Mouse (Mus musculus) spleen, postnatal 36 days (tissue): ENCODE data around the gene Nppc.

Experiments
- DNase-seq, 2 experiments: peaks; one replicate each; pipeline ENCODE4 v3.0.0; 2022; ENCODE audit warnings: low spot score in 2 of 2, mixed read lengths in 1 of 2

The Nppc gene

GRCm38 (mm10) chr1:86652675-86653074 lies 17.7 kb downstream of the Nppc start:
- DNase-seq, result no peak

GRCm38 (mm10) chr1:86650272-86650671 lies 20.1 kb downstream of the Nppc start:
- peak; percentile 35 to 41 for DNase-seq

GRCm38 (mm10) chr1:86647517-86647916 lies 22.9 kb downstream of the Nppc start:
- no peak for DNase-seq

- peak in 1 of 2 experiments; percentile 2 for DNase-seq
Observed at GRCm38 (mm10) chr1:86643101-86643809, 27.1 kb downstream of the Nppc start.

GRCm38 (mm10) chr1:86634751-86635359 lies 35.5 kb downstream of the Nppc start:
- DNase-seq, result no peak

GRCm38 (mm10) chr1:86633840-86634750 lies 36.3 kb downstream of the Nppc start:
- no peak for DNase-seq

GRCm38 (mm10) chr1:86633434-86633833 lies 36.9 kb downstream of the Nppc start:
- DNase-seq, result no peak

GRCm38 (mm10) chr1:86632732-86633380 lies 37.5 kb downstream of the Nppc start:
- DNase-seq, result no peak

GRCm38 (mm10) chr1:86630527-86630926 lies 39.8 kb downstream of the Nppc start:
- no peak for DNase-seq

GRCm38 (mm10) chr1:86629936-86630335 lies 40.4 kb downstream of the Nppc start:
- no peak for DNase-seq

- DNase-seq, result no peak
Observed at GRCm38 (mm10) chr1:86628270-86628669, 42.1 kb downstream of the Nppc start.

- no peak for DNase-seq
Observed at GRCm38 (mm10) chr1:86623001-86624000, 47.1 kb downstream of the Nppc start.

GRCm38 (mm10) chr1:86622296-86622695 lies 48.1 kb downstream of the Nppc start:
- no peak for DNase-seq

- peak; percentile 12 to 38 for DNase-seq
Observed at GRCm38 (mm10) chr1:86618454-86619125, 51.8 kb downstream of the Nppc start.
